13 mouse cellular contexts compared by ENCODE assay signal in genomic region chr5:98172502-98173181, GRCm38 (mm10). TPM values are rescaled to one million over a fixed set of nuclear protein-coding genes. Genes with fewer than 3 reads are reported as not detected.
DNase-seq lines count a peak whose midpoint lies in the region; ATAC-seq lines count a peak whose summit lies in the region.
"Had no signal": no experiment of that assay in that cellular context is flagged by ENCODE, and none has a peak within 500 bp of the region (broad histone marks: within the 10 kb centered on the region; RNA-seq: fewer than 3 reads in every experiment).

No protein-coding gene starts in this region.

- 9% methylated on average over 15 of the region's 15 CpGs for WGBS in heart, embryonic 16.5 days

- peaks cover 62% of the 10 kb centered on the region for H3K27me3 ChIP-seq in heart, embryonic 16.5 days (ENCODE audit: control insufficient read depth, insufficient read depth, low read length)

- H3K27ac ChIP-seq in heart, embryonic 16.5 days (ENCODE audit: low read length): no peak overlapping the region

- peak overlapping the region; percentile 36; the same call in 1 of the 2 replicates for H3K4me2 ChIP-seq in heart, embryonic 16.5 days (ENCODE audit: low read depth, low read length)
- H3K4me2 ChIP-seq: liver, embryonic 11.5 days had no signal

- no peak for ATAC-seq in heart, embryonic 16.5 days (replicated peaks; ENCODE audit: extremely low read depth, insufficient read depth, low FRiP score)

- 0 out of 2 replicates have a peak overlapping the region, but pooled peaks have one; percentile 9 for H3K9ac ChIP-seq in heart, embryonic 16.5 days (ENCODE audit: low read length)

- H3K4me3 ChIP-seq in heart, embryonic 16.5 days (ENCODE audit: low read length): 0 out of 2 replicates have a peak overlapping the region, but pooled peaks have one; percentile 10

- H3K9me3 ChIP-seq in heart, embryonic 16.5 days (replicated peaks; ENCODE audit: control insufficient read depth, low read length): no peaks in the 10 kb centered on the region

- peak; percentile 85 to 92 for DNase-seq in cerebellum, postnatal 10 days
- DNase-seq in cerebellum, adult 8-10 months: no peak
- DNase-seq in heart, postnatal 4 days: no peak
- DNase-seq in retina, embryonic 14.5 days (ENCODE audit: low spot score): peak; percentile 34
- DNase-seq in retina, postnatal 1 day: no peak
- no peak for DNase-seq in layer of hippocampus, postnatal 25 days (ENCODE audit: extremely low spot score in 1 of 2, low spot score in 1 of 2)
- DNase-seq in gastrocnemius, postnatal 25 days: no peak
- DNase-seq: adrenal gland, postnatal 10 days; kidney, adult 2 months; thymus, adult 18-20 months had no signal

- H3K36me3 ChIP-seq in heart, embryonic 16.5 days (ENCODE audit: control insufficient read depth, insufficient read depth): no peaks in the 10 kb centered on the region

- peaks cover 20% of the 10 kb centered on the region for H3K4me1 ChIP-seq in heart, embryonic 16.5 days (ENCODE audit: control insufficient read depth, insufficient read depth, low read length)

RNA-seq across cellular contexts. Expression of gene Prdm8, which starts 5.6 kb away (rescaled TPM):
- 0.11 TPM in 1 of 2 replicates, not detected in the other for polyA plus RNA-seq in heart, embryonic 16.5 days (2015; fragmentation: Nextera tagmentation; extraction: Ambion mirVana)
- under 1 TPM; 0.18 to 0.41 TPM for total RNA-seq in heart, postnatal 4 days (2021)
- total RNA-seq in layer of hippocampus, postnatal 25 days (2021): 10 to 100 TPM; 79.4 to 82.4 TPM
- under 1 TPM; 0.72 to 0.88 TPM for total RNA-seq in gastrocnemius, postnatal 25 days (2021)
- total RNA-seq: megakaryocyte-erythroid progenitor cell, adult 5-6 weeks had no signal
- polyA plus RNA-seq: liver, embryonic 11.5 days had no signal

Comparison
In these comparisons a context has a peak if more than half of its experiments do, and no peak if none do; other contexts are left out.
1. DNase-seq: peak in cerebellum, postnatal 10 days (2 of 2) and retina, embryonic 14.5 days (single experiment); none in cerebellum, adult 8-10 months (single experiment), heart, postnatal 4 days (single experiment), retina, postnatal 1 day (single experiment), layer of hippocampus, postnatal 25 days (0 of 2) and gastrocnemius, postnatal 25 days (single experiment).
2. RNA of gene Prdm8, which starts 5.6 kb away (total RNA-seq): 79.4 to 82.4 TPM in layer of hippocampus, postnatal 25 days; 0.72 to 0.88 TPM in gastrocnemius, postnatal 25 days and 0.18 to 0.41 TPM in heart, postnatal 4 days; every median in the first group is over 10 times any median in the second.